Mouse (Mus musculus) liver, embryonic 14 days (tissue): ENCODE data around the gene Uck1. TPM values are rescaled to one million over a fixed set of nuclear protein-coding genes. Genes with fewer than 3 reads are reported as not detected.

Source experiments
- polyA plus RNA-seq: library from polyadenylated mRNA; depleted of rRNA; stranded (reverse); fragments of >200 nt; gene quantifications from 2 replicates; pipeline ENCODE4 v1.2.3, GENCODE M21; 2012; rRNA removed

Uck1 gene
- 14.5 and 17.8 TPM in 2 replicates for polyA plus RNA-seq

DNA sequence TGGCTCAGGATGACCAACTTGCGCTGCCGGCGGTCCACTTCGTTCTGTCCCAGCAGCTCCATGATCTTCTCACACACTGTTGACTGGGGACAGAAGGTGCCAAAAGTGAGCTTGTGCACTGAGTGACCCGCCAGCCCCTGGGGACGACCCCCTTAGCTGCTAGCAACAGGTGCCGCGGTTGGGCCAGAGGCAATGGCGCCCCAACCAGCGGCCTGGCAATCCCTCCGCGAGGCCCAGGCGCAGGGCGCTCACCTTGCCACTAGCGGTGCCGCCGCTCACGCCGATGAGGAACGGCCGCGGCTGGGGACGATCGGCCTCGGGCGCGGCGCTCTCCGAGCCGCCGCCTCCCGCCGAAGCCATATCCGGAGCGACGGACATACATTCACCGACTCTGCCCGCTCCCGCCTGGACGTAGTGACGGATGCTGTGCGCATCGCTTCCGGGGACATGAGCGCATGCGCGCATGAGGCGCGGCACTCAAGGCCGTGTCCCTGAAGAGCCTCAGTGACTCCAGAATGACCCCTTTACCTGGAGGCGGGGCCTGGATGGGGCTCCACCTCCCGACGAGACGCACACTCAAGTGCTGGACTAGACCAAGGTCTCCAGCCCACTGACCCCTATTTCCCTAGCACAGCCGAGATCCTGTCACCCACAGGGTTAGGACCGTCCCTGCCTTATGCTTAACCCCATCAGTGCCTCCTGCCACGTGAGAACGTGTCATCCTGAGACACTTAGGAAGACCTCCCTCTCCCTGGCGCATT lies at the start of gene Uck1:
Gene Uck1, minus strand, starts transcription at position 503 of the 761 bp plus-strand sequence.

GRCm38 (mm10) chr2:32287923-32288367 lies 28.0 kb upstream of the Uck1 start, which contains the start of gene Swi5:
TSS of gene Swi5 (minus strand) at chr2:32288075.

DNA sequence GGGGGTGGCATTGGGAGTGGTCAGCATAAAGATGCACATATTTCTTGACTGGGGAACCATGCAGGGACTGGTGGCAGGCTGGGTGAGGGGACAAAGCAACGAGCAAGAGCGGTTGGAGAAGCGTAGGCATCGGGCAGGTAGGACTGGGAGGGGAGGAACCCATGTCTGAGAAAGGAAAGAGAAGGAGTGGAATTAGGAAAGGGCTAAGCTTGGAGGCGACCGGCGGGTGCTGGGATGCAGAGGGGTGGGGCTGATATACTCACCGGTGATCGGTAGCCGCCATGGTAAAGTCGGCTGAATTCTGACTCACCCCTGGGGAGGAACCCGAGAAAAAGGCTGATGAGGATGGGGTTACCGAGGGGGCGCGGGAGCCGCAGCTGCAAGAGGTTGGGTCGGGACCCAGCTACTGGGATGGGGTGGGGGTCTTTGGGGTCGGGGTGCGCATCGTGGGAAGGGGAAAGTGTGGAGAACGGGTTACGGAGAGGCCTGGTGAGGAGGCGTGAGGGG lies 27.4 kb upstream of the Uck1 start, which contains the start of gene Golga2:
Gene Golga2, plus strand, starts transcription at position 51 of the 507 bp plus-strand sequence.

DNA sequence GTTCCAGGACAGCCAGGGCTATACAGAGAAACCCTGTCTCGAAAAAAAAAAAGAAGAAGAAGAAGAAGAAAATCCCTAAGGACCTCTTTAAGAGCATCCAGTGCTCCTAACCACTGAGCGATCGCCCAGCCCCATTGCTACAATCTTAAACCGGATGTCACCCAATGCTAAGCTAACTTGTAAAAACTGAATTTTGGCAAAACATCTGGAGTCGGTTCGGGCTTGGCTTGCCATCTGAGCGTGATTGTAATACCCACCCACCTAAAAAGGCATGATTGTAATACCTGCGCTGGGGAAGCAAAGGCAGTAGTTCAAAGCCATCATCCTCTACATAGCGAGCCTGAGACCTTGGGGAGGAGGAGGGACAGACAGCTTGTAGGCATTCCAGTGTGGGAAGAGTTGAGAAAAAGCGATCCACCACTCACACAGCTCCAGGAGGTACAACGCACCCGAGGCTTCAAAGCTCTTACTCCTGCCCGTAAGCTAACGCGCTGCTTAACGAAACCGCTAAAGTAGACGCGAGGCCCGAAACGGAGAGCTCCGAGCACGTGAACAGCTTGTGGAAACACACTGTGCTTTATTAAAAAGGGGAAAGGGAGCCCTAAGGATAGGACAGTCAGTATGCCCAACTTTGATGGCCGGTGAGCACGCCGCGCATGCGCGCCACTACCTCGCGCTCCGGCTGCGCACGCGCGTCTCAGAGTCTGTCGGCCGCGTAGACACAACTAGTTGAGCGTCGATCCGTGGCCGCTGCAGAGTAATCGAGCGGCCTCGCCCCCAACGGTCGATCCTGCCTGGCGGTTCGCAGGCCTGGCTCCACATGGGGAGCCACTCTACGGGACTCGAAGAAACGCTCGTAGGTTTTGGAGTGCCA lies 23.8 kb downstream of the Uck1 start, which contains the start of gene Pomt1:
Gene Pomt1, plus strand, starts transcription at position 705 of the 874 bp plus-strand sequence.

Other genes with a start within 250 kb of the Uck1 start
- 7.0 and 8.5 TPM in 2 replicates for gene Fam78a, start 175.3 kb downstream of the Uck1 start, polyA plus RNA-seq
- gene Plpp7, start 164.6 kb downstream of the Uck1 start, polyA plus RNA-seq, result 1.2 TPM in 2 replicates
- 6.6 and 7.7 TPM in 2 replicates for gene Prrc2b, start 109.1 kb downstream of the Uck1 start, polyA plus RNA-seq
- 7.8 and 10.0 TPM in 2 replicates for gene Pomt1, start 23.6 kb downstream of the Uck1 start, polyA plus RNA-seq
- gene Golga2, start 27.2 kb upstream of the Uck1 start, polyA plus RNA-seq, result 12.7 and 14.0 TPM in 2 replicates
- gene Swi5, start 27.9 kb upstream of the Uck1 start, polyA plus RNA-seq, result 137 and 138 TPM in 2 replicates
- 35.9 and 39.0 TPM in 2 replicates for gene Ciz1, start 92.2 kb upstream of the Uck1 start, polyA plus RNA-seq
- 2.3 and 3.7 TPM in 2 replicates for gene Dnm1, start 93.2 kb upstream of the Uck1 start, polyA plus RNA-seq
- 29.5 and 36.7 TPM in 2 replicates for gene 1110008P14Rik, start 121.8 kb upstream of the Uck1 start, polyA plus RNA-seq
- 28.8 and 40.4 TPM in 2 replicates for gene Lcn2, start 128.1 kb upstream of the Uck1 start, polyA plus RNA-seq
- gene Ptges2, start 135.7 kb upstream of the Uck1 start, polyA plus RNA-seq, result 11.0 and 11.2 TPM in 2 replicates
- 1.1 and 1.2 TPM in 2 replicates for gene Naif1, start 190.3 kb upstream of the Uck1 start, polyA plus RNA-seq
- 5.9 TPM in 2 replicates for gene Slc25a25, start 191.3 kb upstream of the Uck1 start, polyA plus RNA-seq